Mouse (Mus musculus) forebrain, embryonic 16.5 days (tissue): ENCODE results near the gene Ifrd2. TPM values are rescaled to one million over a fixed set of nuclear protein-coding genes. Genes with fewer than 3 reads are reported as not detected.
"Not testable (repeated sequence)": the region's sequence is repeated elsewhere in the genome, so short reads cannot be mapped to it uniquely, and the experiment has no call there.

Source experiments
- ATAC-seq: fragments of 200-750 bp; cut with Nextera tagmentation; 2 replicates; pipeline ENCODE4 v1.8.0; 2017; ENCODE audit warnings: mild to moderate bottlenecking, moderate library complexity
- H3K27ac ChIP-seq: fragments of 300-500 bp; sonication (generic); 2 replicates; pipeline ENCODE4 v1.5.1; 2014; ENCODE audit warnings: low read length, control low read depth
- H3K27me3 ChIP-seq: fragments of 300-500 bp; sonication (generic); replicated peaks from 2 replicates; pipeline ENCODE4 v1.6.1; 2014; ENCODE audit warnings: low read length; ENCODE audit not compliant: control insufficient read depth, insufficient read depth
- H3K36me3 ChIP-seq: fragments of 300-500 bp; sonication (generic); 2 replicates; pipeline ENCODE4 v1.6.1; 2014; ENCODE audit not compliant: control insufficient read depth, insufficient read depth
- H3K4me1 ChIP-seq: fragments of 300-500 bp; sonication (generic); replicated peaks from 2 replicates; pipeline ENCODE4 v1.6.1; 2014; ENCODE audit warnings: low read length; ENCODE audit not compliant: control insufficient read depth, insufficient read depth
- H3K4me2 ChIP-seq: fragments of 300-500 bp; sonication (generic); 2 replicates; pipeline ENCODE4 v1.6.1; 2014; ENCODE audit warnings: mild to moderate bottlenecking, low read length, control low read depth
- H3K4me3 ChIP-seq: fragments of 300-500 bp; sonication (generic); replicated peaks from 2 replicates; pipeline ENCODE4 v1.5.1; 2014; ENCODE audit warnings: mild to moderate bottlenecking, low read length, control low read depth
- H3K9ac ChIP-seq: fragments of 300-500 bp; sonication (generic); replicated peaks from 2 replicates; pipeline ENCODE4 v1.6.1; 2014; ENCODE audit warnings: low read depth, low read length, control low read depth
- H3K9me3 ChIP-seq: fragments of 300-500 bp; sonication (generic); 2 replicates; pipeline ENCODE4 v1.6.1; 2016; ENCODE audit warnings: low read length; ENCODE audit not compliant: control insufficient read depth
- WGBS: fragments of 180-500 bp; shearing (Covaris S2); extraction: QIAGEN DNeasy Blood & Tissue Kit; methylation state at CpG from one replicate; pipeline ENCODE4 v1.1.7; 2014; 5-methylcytosine and 5-hydroxymethylcytosine counted together
- polyA plus RNA-seq: library from polyadenylated mRNA; unstranded; fragments of >200 nt; fragmentation: Nextera tagmentation; extraction: Ambion mirVana; gene quantifications from 2 replicates; pipeline ENCODE4 v1.2.1, GENCODE M21; 2015

Ifrd2 gene
- polyA plus RNA-seq, 1 experiment from 2014 or later, result 16.8 TPM

- ATAC-seq, result no peak
- Histone ChIP-seq H3K4me3 (no peak overlapping the region), H3K4me2 (no peak overlapping the region), H3K4me1 (peaks cover 35% of the 10 kb centered on the region), H3K27me3 (peaks cover 13% of the 10 kb centered on the region), H3K36me3 (peaks cover 30% of the 10 kb centered on the region), H3K9ac (no peak overlapping the region), H3K9me3 (no peaks in the 10 kb centered on the region), H3K27ac (no peak overlapping the region)
- 84% methylated on average over 3 of the region's 3 CpGs for WGBS
Observed at GRCm38 (mm10) chr9:107556346-107556745, 31.1 kb upstream of the Ifrd2 start.

GRCm38 (mm10) chr9:107563029-107563581 lies 24.3 kb upstream of the Ifrd2 start, which contains the start of gene Tusc2:
TSS of gene Tusc2 (plus strand) at chr9:107563255.
- Histone ChIP-seq H3K36me3 (peaks cover 26% of the 10 kb centered on the region), H3K27me3 (no peaks in the 10 kb centered on the region), H3K27ac (peak within 1 kb of the TSS; percentile 64), H3K9ac (peak within 1 kb of the TSS; percentile 84), H3K4me1 (peaks cover 17% of the 10 kb centered on the region), H3K9me3 (no peaks in the 10 kb centered on the region), H3K4me3 (peak within 1 kb of the TSS; percentile 80), H3K4me2 (peak within 1 kb of the TSS; percentile 85)
- peak; percentile 98 for ATAC-seq
- under 1% methylated on average over 46 of the region's 46 CpGs for WGBS

DNA sequence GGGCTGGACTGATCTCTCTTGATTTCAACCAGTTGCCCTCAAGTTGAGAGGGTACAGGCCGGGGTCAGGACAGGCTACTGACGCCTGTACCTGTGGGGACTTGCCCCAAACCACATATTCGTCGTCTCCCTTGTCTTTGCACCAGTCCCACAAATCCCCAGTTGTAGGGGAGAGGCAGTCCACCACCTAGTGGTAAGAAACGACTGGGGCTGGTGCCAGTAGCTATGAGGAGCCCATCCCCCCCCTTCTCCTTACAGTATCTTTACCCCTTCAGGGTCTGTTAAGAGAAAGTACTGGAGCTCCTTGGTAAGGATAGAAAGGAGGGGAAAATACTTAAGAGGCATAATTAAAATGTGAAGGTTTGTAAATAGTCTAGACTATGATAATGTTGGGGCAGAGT lies 21.9 kb upstream of the Ifrd2 start:
- H3K4me1 ChIP-seq, result peaks cover 28% of the 10 kb centered on the region
- not testable (repeated sequence) for H3K36me3 ChIP-seq, H3K4me3 ChIP-seq, ATAC-seq, H3K27ac ChIP-seq, H3K4me2 ChIP-seq, H3K9me3 ChIP-seq, H3K27me3 ChIP-seq, H3K9ac ChIP-seq
- 52% methylated on average over 5 of the region's 5 CpGs for WGBS

DNA sequence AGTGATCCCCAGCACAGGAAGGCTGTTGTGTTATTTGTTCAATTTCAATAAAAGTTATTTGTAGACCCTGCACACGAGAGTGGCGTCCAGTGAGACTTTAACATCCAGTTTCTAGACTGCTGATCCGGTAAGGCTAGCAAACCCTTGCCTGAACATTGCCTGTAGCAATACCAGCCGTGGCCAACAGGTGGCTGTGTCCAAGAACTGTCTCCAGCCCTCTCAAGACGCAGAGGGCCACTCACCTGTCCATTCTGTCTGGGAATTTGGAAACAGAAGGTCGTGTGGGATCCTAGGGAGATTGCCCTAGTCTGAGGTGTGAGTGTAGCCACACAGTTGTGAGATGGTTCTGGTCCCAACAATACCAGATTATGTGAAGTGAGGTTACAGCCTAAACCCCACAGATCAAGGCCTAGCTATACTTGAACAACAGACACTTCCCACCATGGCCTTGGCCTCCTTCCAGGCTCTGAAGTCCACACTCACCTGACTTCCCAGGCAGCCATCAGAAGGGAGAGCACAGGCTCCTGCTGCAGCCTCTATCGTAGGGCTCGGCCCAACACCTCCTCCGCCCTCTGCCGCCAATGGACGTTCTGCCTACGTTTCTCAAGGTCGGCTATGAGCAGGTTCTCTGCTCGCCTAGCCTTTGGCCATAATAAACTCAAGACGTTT lies 21.3 kb upstream of the Ifrd2 start:
- Histone ChIP-seq H3K36me3 (peaks cover 8% of the 10 kb centered on the region; the same call in 1 of the 2 replicates), H3K4me3 (no peak overlapping the region), H3K9me3 (no peaks in the 10 kb centered on the region), H3K27ac (no peak overlapping the region), H3K27me3 (no peaks in the 10 kb centered on the region), H3K9ac (no peak overlapping the region), H3K4me2 (no peak overlapping the region), H3K4me1 (peaks cover 34% of the 10 kb centered on the region)
- 59% methylated on average over 15 of the region's 15 CpGs for whole genome bisulfite sequencing
- ATAC-seq, result no peak

DNA sequence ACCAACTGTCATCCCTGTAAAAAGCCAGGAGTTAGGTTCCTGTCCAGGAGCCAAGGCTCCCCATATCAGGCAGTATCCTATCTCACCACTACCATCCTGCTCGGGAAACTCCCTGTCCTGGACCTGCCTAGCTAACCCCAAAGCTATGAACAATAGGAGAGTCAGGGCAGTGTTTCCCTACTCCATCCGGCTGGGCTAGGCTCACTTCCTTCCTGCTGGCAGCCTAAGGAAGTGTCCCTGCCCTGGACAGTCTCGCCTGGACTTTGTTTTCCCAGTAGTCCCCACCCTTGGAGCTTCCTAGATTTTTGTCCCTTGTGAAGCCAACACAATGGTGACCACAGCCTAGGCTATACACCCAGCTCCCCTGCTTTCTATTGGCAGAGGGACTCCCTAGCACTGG lies 20.6 kb upstream of the Ifrd2 start:
- H3K9me3 ChIP-seq, result no peaks in the 10 kb centered on the region
- WGBS, result 70% methylated on average over 3 of the region's 3 CpGs
- no peak overlapping the region for H3K27ac ChIP-seq
- H3K4me3 ChIP-seq, result no peak overlapping the region
- no peak overlapping the region for H3K4me2 ChIP-seq
- H3K27me3 ChIP-seq, result no peaks in the 10 kb centered on the region
- ATAC-seq, result no peak
- H3K36me3 ChIP-seq, result peaks cover 6% of the 10 kb centered on the region
- peaks cover 41% of the 10 kb centered on the region for H3K4me1 ChIP-seq
- H3K9ac ChIP-seq, result no peak overlapping the region

- peak within 1 kb of the TSS; percentile 85 for H3K27ac ChIP-seq
- peak within 1 kb of the TSS; percentile 88 for H3K9ac ChIP-seq
- H3K36me3 ChIP-seq, result peaks cover 15% of the 10 kb centered on the region
- ATAC-seq, result no peak
- H3K4me3 ChIP-seq, result peak within 1 kb of the TSS; percentile 83
- H3K9me3 ChIP-seq, result no peaks in the 10 kb centered on the region
- H3K27me3 ChIP-seq, result no peaks in the 10 kb centered on the region
- H3K4me1 ChIP-seq, result peaks cover 46% of the 10 kb centered on the region
- WGBS, result 7% methylated on average over 18 of the region's 18 CpGs
- peak within 1 kb of the TSS; percentile 95 for H3K4me2 ChIP-seq
Observed at GRCm38 (mm10) chr9:107567702-107568319, 19.6 kb upstream of the Ifrd2 start, which contains the start of gene Hyal2. TSS of gene Hyal2 (plus strand) at chr9:107567945.

DNA sequence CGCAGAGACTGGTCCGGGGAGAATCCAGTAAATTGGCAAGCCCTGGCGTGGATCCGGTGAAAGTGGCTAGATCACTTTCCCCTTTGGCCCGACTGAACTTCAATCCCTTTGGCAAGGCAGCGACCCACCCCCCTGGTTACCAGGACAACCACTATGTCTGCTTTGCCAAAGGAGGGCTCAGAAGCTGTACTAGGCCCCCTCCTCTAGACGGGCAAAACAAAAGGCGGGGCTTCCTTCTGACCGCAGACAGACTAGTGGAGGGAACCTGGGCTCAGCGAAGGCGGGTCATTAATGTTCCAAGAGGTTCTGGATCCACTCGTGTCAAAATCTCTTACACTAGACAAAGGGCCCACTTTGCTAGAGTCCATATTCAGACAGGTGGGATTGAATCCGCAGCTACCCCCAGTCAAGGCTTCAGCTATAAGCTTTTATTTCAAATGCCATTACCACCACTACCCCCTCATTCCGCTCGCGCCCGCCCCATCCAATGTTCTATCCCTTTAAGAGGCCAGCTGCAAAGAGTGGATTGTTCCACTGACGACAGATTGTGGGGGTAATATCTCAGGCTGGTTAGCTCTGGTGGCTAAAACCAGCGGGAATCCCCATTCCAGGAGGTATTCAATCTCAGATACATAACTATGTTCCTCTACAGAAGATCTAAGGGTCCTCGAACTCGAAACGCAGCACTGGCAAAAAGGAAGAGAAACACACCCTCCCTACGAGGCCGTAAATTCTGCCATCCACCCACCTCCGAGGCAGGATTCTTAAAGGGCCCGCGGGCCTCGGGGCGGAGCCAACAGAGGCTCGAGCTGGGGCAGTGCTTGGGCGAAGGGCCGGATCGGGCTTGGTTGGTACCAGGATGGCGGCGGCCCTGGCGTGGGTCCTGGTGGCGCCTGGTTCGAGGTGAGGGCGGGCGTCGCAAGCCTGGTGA lies 18.8 kb upstream of the Ifrd2 start:
- Histone ChIP-seq H3K27me3 (no peaks in the 10 kb centered on the region), H3K4me1 (peaks cover 44% of the 10 kb centered on the region)
- ATAC-seq, result peak; percentile 91

DNA sequence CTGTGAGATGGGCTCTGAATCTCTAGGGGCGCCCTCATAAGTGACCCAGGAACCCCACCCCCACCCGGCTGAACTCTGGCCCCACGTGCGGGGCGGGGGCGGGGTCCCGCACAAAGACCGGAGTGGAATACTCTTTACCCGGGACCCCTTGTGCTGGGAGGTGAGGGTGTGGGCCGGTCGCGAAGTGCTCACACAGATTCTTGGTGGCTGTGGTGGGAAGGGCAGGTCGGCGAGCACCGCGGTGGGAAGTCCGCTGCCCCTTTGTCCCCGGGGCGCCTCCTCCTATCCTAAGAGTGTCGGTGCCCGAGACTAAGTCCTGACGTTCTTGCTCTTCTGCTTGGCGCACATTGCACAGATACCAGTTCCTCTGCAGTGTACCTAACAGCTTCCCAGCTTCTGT lies 18.2 kb upstream of the Ifrd2 start:
- Histone ChIP-seq H3K27me3 (no peaks in the 10 kb centered on the region), H3K27ac (peak overlapping the region; percentile 85), H3K9ac (peak overlapping the region; percentile 88), H3K4me3 (peak overlapping the region; percentile 83), H3K4me2 (peak overlapping the region; percentile 95), H3K9me3 (no peaks in the 10 kb centered on the region), H3K4me1 (peaks cover 38% of the 10 kb centered on the region), H3K36me3 (peaks cover 22% of the 10 kb centered on the region)
- peak; percentile 20 for ATAC-seq
- 0% methylated on average over 23 of the region's 23 CpGs for WGBS

More for the DNA sequence above, 18.8 kb upstream of the Ifrd2 start:
- Histone ChIP-seq H3K9ac (peak overlapping the region; percentile 88), H3K4me2 (peak overlapping the region; percentile 95), H3K9me3 (no peaks in the 10 kb centered on the region), H3K27ac (peak overlapping the region; percentile 85), H3K4me3 (peak overlapping the region; percentile 83), H3K36me3 (peaks cover 20% of the 10 kb centered on the region)
- WGBS, result under 1% methylated on average over 41 of the region's 41 CpGs
